Mouse (Mus musculus): Measurements from ENCODE around the gene Hist1h3g. TPM values are rescaled to one million over a fixed set of nuclear protein-coding genes. Genes with fewer than 3 reads are reported as not detected.
A peak's percentile ranks its signal among the peaks of the same experiment; 100 is the strongest.
"Not testable (repeated sequence)": the region's sequence is repeated elsewhere in the genome, so short reads cannot be mapped to it uniquely, and the experiment has no call there.

Hist1h3g gene
- polyA plus RNA-seq, 1 experiment from 2014 or later: 0.51 TPM

DNA sequence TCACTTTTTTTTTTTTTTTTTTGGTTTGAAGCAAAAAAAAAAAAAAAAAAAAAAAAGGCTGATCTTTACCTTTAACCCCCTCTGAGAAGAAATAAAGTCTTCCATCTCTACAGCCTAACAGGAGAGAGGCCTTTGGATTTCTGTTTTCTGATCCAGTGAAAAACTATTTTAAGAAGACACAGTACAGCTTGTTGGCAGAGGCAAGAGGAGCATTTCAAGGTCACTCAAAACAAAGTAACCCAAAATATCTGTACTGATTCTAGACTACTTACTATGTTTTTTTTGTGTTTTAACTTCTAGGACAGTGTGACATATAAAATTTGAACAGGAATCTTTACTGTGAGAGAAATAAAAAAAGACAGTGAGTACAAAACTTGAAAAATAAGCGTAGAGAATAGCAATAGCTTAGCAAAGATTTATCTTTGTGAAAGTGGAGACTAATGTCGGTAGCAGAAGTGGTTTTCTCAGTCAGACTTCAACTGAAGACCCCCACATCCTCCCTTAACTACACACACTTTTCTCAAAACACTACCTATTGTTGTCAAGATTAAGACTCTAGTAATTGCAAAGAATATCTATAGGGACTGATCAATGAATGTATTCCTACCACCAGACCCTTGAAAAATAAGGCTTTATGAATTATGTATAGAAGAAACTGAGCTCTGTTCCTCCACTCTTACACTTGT lies 5.6 kb upstream of the Hist1h3g start:
- ATAC-seq (ENCODE audit: low FRiP score): no peak
- Histone ChIP-seq H3K9ac (replicated peaks) (peak overlapping the region; percentile 73), H3K36me3 (no peaks in the 10 kb centered on the region), H3K4me2 (peak overlapping the region; percentile 87), H3K4me3 (replicated peaks) (peak overlapping the region; percentile 56), H3K27ac (replicated peaks) (peak overlapping the region; percentile 96), H3K4me1 (peaks cover 38% of the 10 kb centered on the region), H3K9me3 (replicated peaks) (no peaks in the 10 kb centered on the region), H3K27me3 (replicated peaks) (no peaks in the 10 kb centered on the region)
- 26% methylated on average over 2 of the region's 2 CpGs for WGBS

DNA sequence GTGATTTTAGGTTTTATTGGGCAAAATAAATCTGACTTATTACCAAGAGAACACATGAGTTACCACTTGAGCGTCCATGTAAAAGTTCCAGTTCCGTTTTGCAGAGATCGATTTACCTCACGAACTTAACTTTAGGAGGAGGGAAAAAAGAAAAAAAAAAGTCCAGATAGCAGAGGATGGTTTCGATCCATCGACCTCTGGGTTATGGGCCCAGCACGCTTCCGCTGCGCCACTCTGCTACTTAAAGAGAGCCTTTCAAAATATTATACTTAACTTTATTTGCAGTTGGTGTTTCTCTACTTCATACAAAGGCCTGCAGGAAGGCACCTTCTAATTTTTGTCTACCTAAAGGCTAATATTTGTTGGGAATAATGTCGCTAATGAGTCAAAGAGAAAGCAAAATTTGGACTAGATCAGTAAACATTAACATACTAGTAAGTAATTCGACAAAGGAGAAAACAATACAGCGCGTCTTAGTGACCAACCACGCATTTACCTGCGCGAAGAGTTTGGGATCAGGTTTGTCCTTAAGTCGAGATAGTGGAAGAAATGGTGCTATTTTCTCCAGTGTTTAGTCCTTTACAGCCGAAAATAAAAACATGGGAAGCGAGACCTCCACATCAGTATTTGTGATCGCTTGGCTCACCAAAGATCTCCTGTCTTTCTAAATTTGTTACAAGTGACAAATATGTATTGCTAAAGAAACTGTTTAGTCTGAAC lies 4.9 kb upstream of the Hist1h3g start:
- H3K9me3 ChIP-seq (replicated peaks): no peaks in the 10 kb centered on the region
- no peaks in the 10 kb centered on the region for H3K27me3 ChIP-seq (replicated peaks)
- H3K9ac ChIP-seq (replicated peaks): peak overlapping the region; percentile 73
- H3K4me1 ChIP-seq: peaks cover 39% of the 10 kb centered on the region
- peak overlapping the region; percentile 87 for H3K4me2 ChIP-seq
- H3K4me3 ChIP-seq (replicated peaks): peak overlapping the region; percentile 56
- peak; percentile 20; the same call in 1 of the 2 replicates for ATAC-seq (ENCODE audit: low FRiP score)
- H3K36me3 ChIP-seq: no peaks in the 10 kb centered on the region
- 0% methylated on average over 20 of the region's 20 CpGs for WGBS
- peak overlapping the region; percentile 96 for H3K27ac ChIP-seq (replicated peaks)

DNA sequence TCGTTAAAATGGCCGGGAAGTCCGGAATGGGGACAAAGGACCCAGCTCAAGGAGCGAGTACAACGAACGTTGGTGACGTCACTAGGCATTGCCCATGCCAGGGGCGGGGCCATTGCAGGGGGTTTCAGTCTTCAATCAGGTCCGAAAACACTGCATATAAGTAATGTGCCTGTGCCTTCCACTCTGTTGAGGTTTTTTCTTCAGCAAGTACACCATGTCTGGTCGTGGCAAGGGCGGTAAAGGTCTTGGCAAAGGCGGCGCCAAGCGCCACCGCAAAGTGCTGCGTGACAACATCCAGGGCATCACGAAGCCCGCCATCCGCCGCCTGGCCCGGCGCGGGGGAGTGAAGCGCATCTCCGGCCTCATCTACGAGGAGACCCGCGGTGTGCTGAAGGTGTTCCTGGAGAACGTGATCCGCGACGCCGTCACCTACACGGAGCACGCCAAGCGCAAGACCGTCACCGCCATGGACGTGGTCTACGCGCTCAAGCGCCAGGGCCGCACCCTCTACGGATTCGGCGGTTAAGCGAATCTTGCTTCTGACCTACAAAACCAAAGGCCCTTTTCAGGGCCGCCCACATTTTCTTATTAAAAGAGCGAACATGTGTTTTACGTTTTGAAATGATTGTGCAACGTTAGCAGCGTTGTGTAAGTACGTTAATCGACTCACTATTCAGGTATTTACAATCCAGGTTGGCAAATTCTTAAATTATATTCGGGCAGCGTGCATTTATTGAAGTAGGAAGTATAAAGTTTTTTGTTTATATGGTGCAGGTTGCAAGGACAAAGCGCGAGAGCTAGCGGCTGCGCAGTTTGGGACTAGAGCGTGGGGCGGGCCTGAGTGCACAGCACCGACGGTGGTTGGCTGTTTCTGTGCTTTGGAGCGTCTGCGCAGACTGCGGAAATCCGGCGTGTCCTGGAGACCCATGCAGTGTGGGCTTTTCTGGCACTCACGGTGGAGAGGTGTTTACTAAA lies 4.0 kb upstream of the Hist1h3g start, which contains the start of gene Hist1h4h:
Gene Hist1h4h (plus strand): TSS at position 150 of the 975 bp plus-strand sequence.
- Histone ChIP-seq H3K9ac (replicated peaks) (peak within 1 kb of the TSS; percentile 73), H3K4me3 (replicated peaks) (peak within 1 kb of the TSS; percentile 56), H3K36me3 (no peaks in the 10 kb centered on the region), H3K4me1 (peaks cover 34% of the 10 kb centered on the region), H3K27me3 (replicated peaks) (no peaks in the 10 kb centered on the region), H3K27ac (replicated peaks) (peak within 1 kb of the TSS; percentile 96), H3K4me2 (peak within 1 kb of the TSS; percentile 87), H3K9me3 (replicated peaks) (no peaks in the 10 kb centered on the region)
- WGBS: under 1% methylated on average over 62 of the region's 70 CpGs
- peak; percentile 89 for ATAC-seq (ENCODE audit: low FRiP score)

GRCm38 (mm10) chr13:23532262-23533075 lies 2.8 kb upstream of the Hist1h3g start:
- peak overlapping the region; percentile 96; the same call in 1 of the 2 replicates for H3K27ac ChIP-seq (replicated peaks)
- H3K4me3 ChIP-seq (replicated peaks): peak overlapping the region; percentile 56
- H3K36me3 ChIP-seq: no peaks in the 10 kb centered on the region
- no peak for ATAC-seq (ENCODE audit: low FRiP score)
- H3K9me3 ChIP-seq (replicated peaks): no peaks in the 10 kb centered on the region
- H3K4me1 ChIP-seq: peaks cover 31% of the 10 kb centered on the region
- peak overlapping the region; percentile 65 for H3K9ac ChIP-seq (replicated peaks)
- no peaks in the 10 kb centered on the region for H3K27me3 ChIP-seq (replicated peaks)
- 25% methylated on average over 9 of the region's 9 CpGs for WGBS
- peak overlapping the region; percentile 87 for H3K4me2 ChIP-seq

GRCm38 (mm10) chr13:23533560-23534367 lies 1.5 kb upstream of the Hist1h3g start, which contains the start of gene Hist1h2af:
Hist1h2af (plus strand) TSS chr13:23533906.
- peak; percentile 25; the same call in 1 of the 2 replicates for ATAC-seq (ENCODE audit: low FRiP score)
- WGBS: under 1% methylated on average over 25 of the region's 53 CpGs
- not testable (repeated sequence) for H3K27me3 ChIP-seq (replicated peaks); H3K9me3 ChIP-seq (replicated peaks); H3K36me3 ChIP-seq
- Histone ChIP-seq H3K4me2 (peak within 1 kb of the TSS; percentile 87), H3K9ac (replicated peaks) (peak within 1 kb of the TSS; percentile 40), H3K4me1 (peaks cover 31% of the 10 kb centered on the region), H3K4me3 (replicated peaks) (peak within 1 kb of the TSS; percentile 56), H3K27ac (replicated peaks) (peak within 1 kb of the TSS; percentile 77)

DNA sequence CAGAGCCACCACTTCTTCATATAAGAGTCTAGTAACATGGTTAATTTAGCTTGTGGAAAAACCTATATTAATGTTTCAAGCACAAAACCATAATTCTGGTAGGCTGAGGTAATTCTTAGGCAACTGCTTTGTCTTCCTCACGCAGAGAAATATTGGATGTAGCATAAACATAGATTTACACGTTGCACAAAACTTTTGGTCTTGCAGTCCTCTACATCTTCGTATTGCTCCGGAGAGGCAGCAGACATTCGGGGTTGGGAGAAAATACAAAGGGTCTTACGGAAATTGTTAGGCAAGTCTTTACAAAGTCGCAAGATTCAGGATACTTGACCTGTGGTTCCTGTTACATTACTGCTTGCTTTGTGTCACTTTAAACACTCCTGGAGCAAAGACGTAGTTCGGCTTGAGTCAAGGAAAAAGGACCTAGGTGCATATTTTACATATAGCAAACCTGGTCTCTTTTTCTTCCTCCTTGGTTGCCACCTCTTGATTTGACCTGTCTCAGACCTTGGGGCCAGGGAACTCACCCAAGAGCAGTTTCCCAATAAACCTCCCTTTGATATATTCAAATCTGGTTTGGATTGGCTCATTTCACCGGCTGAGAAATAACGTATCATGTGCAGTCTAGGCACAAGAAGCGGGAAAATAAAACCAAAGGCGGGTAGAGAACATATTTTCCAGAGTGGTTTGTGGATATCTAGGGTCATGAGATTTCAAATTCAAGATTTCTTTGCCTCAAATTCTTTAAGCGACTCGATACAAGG lies 672 bp upstream of the Hist1h3g start:
- H3K4me3 ChIP-seq (replicated peaks): peak overlapping the region; percentile 56
- ATAC-seq (ENCODE audit: low FRiP score): no peak
- peak overlapping the region; percentile 87 for H3K4me2 ChIP-seq
- H3K4me1 ChIP-seq: peaks cover 31% of the 10 kb centered on the region
- H3K36me3 ChIP-seq: no peaks in the 10 kb centered on the region
- no peaks in the 10 kb centered on the region for H3K27me3 ChIP-seq (replicated peaks)
- peak overlapping the region; percentile 73 for H3K27ac ChIP-seq (replicated peaks)
- WGBS: 1% methylated on average over 15 of the region's 15 CpGs
- no peaks in the 10 kb centered on the region for H3K9me3 ChIP-seq (replicated peaks)
- H3K9ac ChIP-seq (replicated peaks): peak overlapping the region; percentile 36

DNA sequence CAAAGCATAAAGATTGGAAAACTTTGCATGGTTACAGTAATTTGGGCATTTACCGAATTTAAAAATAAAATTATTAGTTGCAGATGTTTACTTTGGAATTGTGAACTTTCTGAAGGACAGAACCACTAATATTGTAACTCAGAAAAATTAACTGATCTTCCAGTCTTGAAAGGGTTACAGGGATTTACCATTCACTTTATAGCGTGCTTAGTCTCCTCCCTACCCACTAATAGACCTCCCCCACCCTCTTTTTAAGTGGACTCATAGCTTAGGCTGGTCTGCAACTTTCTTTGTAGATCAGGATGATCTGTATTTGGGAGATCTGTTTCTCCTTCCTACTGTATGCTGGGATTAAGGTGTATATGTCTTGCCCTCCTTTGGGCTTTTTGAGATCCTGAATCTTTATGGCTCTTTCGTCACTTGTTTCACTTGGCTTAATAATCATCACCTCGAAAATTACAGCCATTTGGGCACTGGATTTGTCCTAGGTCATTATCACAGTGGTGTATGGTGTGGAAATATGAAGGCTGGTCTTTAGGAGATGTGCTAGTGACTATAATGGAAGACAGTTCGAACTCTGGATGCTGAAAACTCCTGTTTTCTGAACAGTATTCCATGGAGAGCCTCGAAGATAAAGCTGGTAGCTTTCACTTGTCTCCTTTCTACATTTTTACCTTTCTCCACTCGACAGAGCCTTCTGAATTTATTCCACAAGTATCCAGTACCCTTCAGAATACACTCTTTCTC lies 1.0 kb downstream of the Hist1h3g start:
- H3K9me3 ChIP-seq (replicated peaks): no peaks in the 10 kb centered on the region
- peaks cover 26% of the 10 kb centered on the region for H3K4me1 ChIP-seq
- H3K27me3 ChIP-seq (replicated peaks): no peaks in the 10 kb centered on the region
- 24% methylated on average over 7 of the region's 7 CpGs for WGBS
- no peak overlapping the region for H3K27ac ChIP-seq (replicated peaks)
- H3K9ac ChIP-seq (replicated peaks): no peak overlapping the region; the same call in 1 of the 2 replicates
- peak overlapping the region; percentile 87 for H3K4me2 ChIP-seq
- ATAC-seq (ENCODE audit: low FRiP score): no peak
- H3K36me3 ChIP-seq: no peaks in the 10 kb centered on the region
- H3K4me3 ChIP-seq (replicated peaks): peak overlapping the region; percentile 14

GRCm38 (mm10) chr13:23537006-23537710 lies 1.9 kb downstream of the Hist1h3g start:
- Histone ChIP-seq H3K4me3 (replicated peaks) (no peak overlapping the region), H3K27me3 (replicated peaks) (no peaks in the 10 kb centered on the region)
- 76% methylated on average over 3 of the region's 3 CpGs for WGBS

GRCm38 (mm10) chr13:23538249-23538648 lies 3.0 kb downstream of the Hist1h3g start:
- H3K27ac ChIP-seq (replicated peaks): no peak overlapping the region
- H3K27me3 ChIP-seq (replicated peaks): no peaks in the 10 kb centered on the region
- peaks cover 17% of the 10 kb centered on the region for H3K4me1 ChIP-seq
- H3K9me3 ChIP-seq (replicated peaks): no peaks in the 10 kb centered on the region
- ATAC-seq (ENCODE audit: low FRiP score): no peak
- H3K9ac ChIP-seq (replicated peaks): no peak overlapping the region
- WGBS: 74% methylated on average over 5 of the region's 5 CpGs
- H3K36me3 ChIP-seq: no peaks in the 10 kb centered on the region
- H3K4me2 ChIP-seq: no peak overlapping the region
- no peak overlapping the region for H3K4me3 ChIP-seq (replicated peaks)

More at GRCm38 (mm10) chr13:23537006-23537710, 1.9 kb downstream of the Hist1h3g start:
- H3K4me1 ChIP-seq: peaks cover 23% of the 10 kb centered on the region
- H3K9ac ChIP-seq (replicated peaks): no peak overlapping the region
- no peak for ATAC-seq (ENCODE audit: low FRiP score)
- H3K4me2 ChIP-seq: no peak overlapping the region; the same call in 1 of the 2 replicates
- no peaks in the 10 kb centered on the region for H3K9me3 ChIP-seq (replicated peaks)
- no peak overlapping the region for H3K27ac ChIP-seq (replicated peaks)
- no peaks in the 10 kb centered on the region for H3K36me3 ChIP-seq

All from neural tube, embryonic 15.5 days (tissue).